12 mouse cellular contexts compared by ENCODE assay signal in the genomic region with DNA sequence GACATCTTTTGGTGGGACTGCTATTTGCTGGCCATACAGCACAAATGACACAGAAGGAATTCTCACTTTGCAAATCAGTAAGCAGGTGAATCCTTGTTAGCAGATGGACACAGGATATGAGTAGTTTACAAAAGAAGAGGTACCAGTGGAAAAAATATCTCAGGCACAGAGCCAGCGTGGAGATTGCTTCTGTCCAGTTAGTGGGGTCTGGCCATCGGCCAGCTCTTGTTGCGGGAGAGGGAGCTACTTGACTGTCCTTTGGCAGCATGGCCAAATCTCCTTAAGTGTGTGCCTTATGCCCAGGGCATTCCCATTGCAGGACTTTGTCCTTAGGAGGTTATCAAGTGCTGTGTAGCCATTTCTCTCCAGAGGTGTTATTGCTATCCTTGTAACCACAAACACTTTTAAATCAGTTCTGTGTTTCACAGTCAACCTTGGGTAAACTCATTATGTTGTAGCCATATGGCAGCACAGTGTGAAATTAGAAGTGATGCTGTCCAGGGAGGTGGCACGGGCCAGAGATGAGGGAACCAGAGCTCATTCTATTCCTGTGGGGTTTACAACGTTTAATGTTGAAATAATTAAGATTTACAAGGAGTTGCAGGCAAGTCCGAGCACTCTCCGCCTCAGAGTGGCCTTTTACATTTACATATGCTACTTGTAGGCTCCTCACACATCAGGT. TPM values are rescaled to one million over a fixed set of nuclear protein-coding genes. Genes with fewer than 3 reads are reported as not detected.
DNase-seq lines count a peak whose midpoint lies in the region; ATAC-seq and TF ChIP-seq lines count a peak whose summit lies in the region.
"Had no signal": no experiment of that assay in that cellular context is flagged by ENCODE, and none has a peak within 500 bp of the region (broad histone marks: within the 10 kb centered on the region; RNA-seq: fewer than 3 reads in every experiment).

No protein-coding gene starts in this region.

- 0 out of 2 replicates have a peak, but pooled peaks have one; percentile 49 for ATAC-seq in hindbrain, embryonic 16.5 days
- ATAC-seq in hindbrain, embryonic 13.5 days (ENCODE audit: low FRiP score) = no peak
- ATAC-seq in midbrain, postnatal 0 days (ENCODE audit: low FRiP score) = no peak
- no peak for ATAC-seq in midbrain, embryonic 16.5 days
- ATAC-seq: forebrain, postnatal 0 days; inflammation-experienced regulatory T-cells, adult 6 months had no signal

- no peaks in the 10 kb centered on the region for H3K27me3 ChIP-seq in hindbrain, embryonic 16.5 days (replicated peaks; ENCODE audit: control insufficient read depth, insufficient read depth, low read length)
- H3K27me3 ChIP-seq in hindbrain, embryonic 13.5 days = no peaks in the 10 kb centered on the region
- no peaks in the 10 kb centered on the region for H3K27me3 ChIP-seq in midbrain, postnatal 0 days (ENCODE audit: insufficient read depth, low read length)
- no peaks in the 10 kb centered on the region for H3K27me3 ChIP-seq in midbrain, embryonic 16.5 days (ENCODE audit: control insufficient read depth, insufficient read depth, low read depth, low read length)
- no peaks in the 10 kb centered on the region for H3K27me3 ChIP-seq in cerebellum, adult 2 months (ENCODE audit: control insufficient read depth, insufficient read depth, low read length)
- H3K27me3 ChIP-seq: liver, embryonic 13.5 days had no signal

- no peak for TF ChIP-seq CTCF in midbrain, postnatal 0 days (IDR thresholded peaks at IDR 0.05)
- no peak for TF ChIP-seq CTCF in cerebellum, adult 2 months (IDR thresholded peaks at IDR 0.05; ENCODE audit: borderline replicate concordance, insufficient read depth, low read depth, low read length)

- H3K36me3 ChIP-seq in hindbrain, embryonic 16.5 days (ENCODE audit: control insufficient read depth, insufficient read depth, low read length) = no peaks in the 10 kb centered on the region
- peaks cover 12% of the 10 kb centered on the region; the same call in 1 of the 2 replicates for H3K36me3 ChIP-seq in hindbrain, embryonic 13.5 days
- H3K36me3 ChIP-seq in midbrain, postnatal 0 days (ENCODE audit: insufficient read depth, low read length) = peaks cover 16% of the 10 kb centered on the region; the same call in 1 of the 2 replicates
- peaks cover 3% of the 10 kb centered on the region; the same call in 1 of the 2 replicates for H3K36me3 ChIP-seq in midbrain, embryonic 16.5 days (ENCODE audit: control insufficient read depth, insufficient read depth, low read length)

- no peaks in the 10 kb centered on the region for H3K9me3 ChIP-seq in hindbrain, embryonic 16.5 days (ENCODE audit: control insufficient read depth, low read length)
- H3K9me3 ChIP-seq in hindbrain, embryonic 13.5 days = no peaks in the 10 kb centered on the region
- H3K9me3 ChIP-seq in midbrain, postnatal 0 days (ENCODE audit: low read length) = no peaks in the 10 kb centered on the region
- no peaks in the 10 kb centered on the region for H3K9me3 ChIP-seq in midbrain, embryonic 16.5 days (replicated peaks; ENCODE audit: control insufficient read depth, low read length, poor library complexity, severe bottlenecking)
- H3K9me3 ChIP-seq: liver, embryonic 13.5 days had no signal

- no peak overlapping the region for H3K4me3 ChIP-seq in hindbrain, embryonic 16.5 days (ENCODE audit: low read length)
- no peak overlapping the region for H3K4me3 ChIP-seq in hindbrain, embryonic 13.5 days
- H3K4me3 ChIP-seq in midbrain, postnatal 0 days (ENCODE audit: low read depth, low read length) = no peak overlapping the region
- no peak overlapping the region for H3K4me3 ChIP-seq in midbrain, embryonic 16.5 days (ENCODE audit: low read depth, low read length)
- peak overlapping the region; percentile 7 for H3K4me3 ChIP-seq in cerebellum, adult 2 months (replicated peaks; ENCODE audit: insufficient read depth, low read depth, low read length)
- H3K4me3 ChIP-seq: liver, embryonic 13.5 days had no signal

- no peak overlapping the region for H3K27ac ChIP-seq in hindbrain, embryonic 16.5 days (ENCODE audit: low read depth, low read length)
- H3K27ac ChIP-seq in hindbrain, embryonic 13.5 days = no peak overlapping the region
- H3K27ac ChIP-seq in midbrain, postnatal 0 days (ENCODE audit: low read depth, low read length) = no peak overlapping the region
- H3K27ac ChIP-seq in midbrain, embryonic 16.5 days (ENCODE audit: low read length) = no peak overlapping the region
- H3K27ac ChIP-seq in cerebellum, adult 2 months (ENCODE audit: insufficient read depth, low read length) = peak overlapping the region; percentile 99
- H3K27ac ChIP-seq: liver, embryonic 13.5 days had no signal

- no peak overlapping the region for H3K9ac ChIP-seq in hindbrain, embryonic 16.5 days (ENCODE audit: low read depth, low read length)
- no peak overlapping the region for H3K9ac ChIP-seq in hindbrain, embryonic 13.5 days
- no peak overlapping the region for H3K9ac ChIP-seq in midbrain, postnatal 0 days (replicated peaks; ENCODE audit: low read length, poor library complexity, severe bottlenecking)
- no peak overlapping the region for H3K9ac ChIP-seq in midbrain, embryonic 16.5 days (ENCODE audit: low read depth, low read length)
- H3K9ac ChIP-seq: forebrain, postnatal 0 days; liver, embryonic 13.5 days had no signal

- 41% methylated on average over 7 of the region's 7 CpGs for WGBS in hindbrain, embryonic 16.5 days
- 53% methylated on average over 7 of the region's 7 CpGs for WGBS in hindbrain, embryonic 13.5 days
- WGBS in midbrain, postnatal 0 days = 59% methylated on average over 7 of the region's 7 CpGs
- 52% methylated on average over 7 of the region's 7 CpGs for WGBS in midbrain, embryonic 16.5 days
- 8% methylated on average over 7 of the region's 7 CpGs for WGBS in cerebellum, adult 2 months

- H3K4me1 ChIP-seq in hindbrain, embryonic 16.5 days (ENCODE audit: control insufficient read depth, insufficient read depth, low read depth, low read length) = peaks cover 3% of the 10 kb centered on the region; the same call in 1 of the 2 replicates
- H3K4me1 ChIP-seq in hindbrain, embryonic 13.5 days (replicated peaks) = peaks cover 22% of the 10 kb centered on the region
- no peaks in the 10 kb centered on the region for H3K4me1 ChIP-seq in midbrain, postnatal 0 days (ENCODE audit: insufficient read depth, low read length)
- H3K4me1 ChIP-seq in midbrain, embryonic 16.5 days (ENCODE audit: control insufficient read depth, insufficient read depth, low read length) = peaks cover 9% of the 10 kb centered on the region; the same call in 1 of the 2 replicates
- peaks cover 53% of the 10 kb centered on the region for H3K4me1 ChIP-seq in cerebellum, adult 2 months (ENCODE audit: control insufficient read depth, insufficient read depth, low read length)

- TF ChIP-seq POLR2A in cerebellum, adult 2 months (IDR thresholded peaks at IDR 0.05; ENCODE audit: borderline replicate concordance, insufficient read depth, low read length) = peak; percentile 4; the same call in 1 of the 2 replicates

- DNase-seq in midbrain, postnatal 0 days (ENCODE audit: low spot score) = peak; percentile 77
- peak; percentile 96 to 99 for DNase-seq in cerebellum, adult 2 months
- DNase-seq in kidney, postnatal 36 days = peak; percentile 52 to 64
- DNase-seq in gastrocnemius, adult 18-20 months (ENCODE audit: low spot score) = no peak
- DNase-seq: forebrain, postnatal 0 days; liver, embryonic 13.5 days; right cerebral cortex, postnatal 4 days; thymus, postnatal 4 days had no signal

- no peak overlapping the region for H3K4me2 ChIP-seq in hindbrain, embryonic 16.5 days (ENCODE audit: low read length)
- H3K4me2 ChIP-seq in hindbrain, embryonic 13.5 days = no peak overlapping the region
- no peak overlapping the region for H3K4me2 ChIP-seq in midbrain, postnatal 0 days (ENCODE audit: low read depth, low read length, poor library complexity, severe bottlenecking)
- no peak overlapping the region for H3K4me2 ChIP-seq in midbrain, embryonic 16.5 days (ENCODE audit: low read length)
- H3K4me2 ChIP-seq: liver, embryonic 13.5 days had no signal

RNA-seq across cellular contexts. Expression of gene Tbc1d22a, which starts 17.7 kb away (rescaled TPM):
- 12.6 and 13.2 TPM in 2 replicates for polyA plus RNA-seq in hindbrain, embryonic 16.5 days (2015; fragmentation: Nextera tagmentation; extraction: Ambion mirVana)
- polyA plus RNA-seq in hindbrain, embryonic 13.5 days (2015; fragmentation: Nextera tagmentation; extraction: Ambion mirVana) = 12.1 and 13.5 TPM in 2 replicates
- total RNA-seq in midbrain, postnatal 0 days (2014; rRNA removed) = 19.7 and 19.8 TPM in 2 replicates
- 13.6 and 13.9 TPM in 2 replicates for polyA plus RNA-seq in midbrain, postnatal 0 days (2015; fragmentation: Nextera tagmentation; extraction: Ambion mirVana)
- 12.8 and 13.5 TPM in 2 replicates for polyA plus RNA-seq in midbrain, embryonic 16.5 days (2015; fragmentation: Nextera tagmentation; extraction: Ambion mirVana)
- polyA plus RNA-seq in cerebellum, adult 2 months (2012; rRNA removed) = 23.0 and 23.3 TPM in 2 replicates
- 10 to 100 TPM; 15.6 to 17.1 TPM for total RNA-seq in gastrocnemius, adult 18-20 months (2021)

RNA-seq across cellular contexts. Expression of gene Cerk, which starts 46.0 kb away (rescaled TPM):
- polyA plus RNA-seq in hindbrain, embryonic 16.5 days (2015; fragmentation: Nextera tagmentation; extraction: Ambion mirVana) = 25.3 and 27.6 TPM in 2 replicates
- polyA plus RNA-seq in hindbrain, embryonic 13.5 days (2015; fragmentation: Nextera tagmentation; extraction: Ambion mirVana) = 24.3 and 24.5 TPM in 2 replicates
- total RNA-seq in midbrain, postnatal 0 days (2014; rRNA removed) = 35.8 and 37.0 TPM in 2 replicates
- 21.6 and 21.9 TPM in 2 replicates for polyA plus RNA-seq in midbrain, postnatal 0 days (2015; fragmentation: Nextera tagmentation; extraction: Ambion mirVana)
- 22.6 and 25.0 TPM in 2 replicates for polyA plus RNA-seq in midbrain, embryonic 16.5 days (2015; fragmentation: Nextera tagmentation; extraction: Ambion mirVana)
- 152 and 159 TPM in 2 replicates for polyA plus RNA-seq in cerebellum, adult 2 months (2012; rRNA removed)
- 1 to 10 TPM; 4.3 to 5.1 TPM for total RNA-seq in gastrocnemius, adult 18-20 months (2021)
